Mouse (Mus musculus): Measurements from ENCODE around the gene Frk. TPM values are rescaled to one million over a fixed set of nuclear protein-coding genes. Genes with fewer than 3 reads are reported as not detected.

Frk gene
- polyA plus RNA-seq, 1 experiment = 0.66 TPM

GRCm38 (mm10) chr10:34511192-34511591, 28.0 kb downstream of the Frk start:
- no peak for TF ChIP-seq CTCF (IDR thresholded peaks at IDR 0.05; ENCODE audit: borderline replicate concordance, extremely low read depth, insufficient read depth, insufficient read length)
- no peak for TF ChIP-seq POLR2A (IDR thresholded peaks at IDR 0.05; ENCODE audit: borderline replicate concordance, extremely low read depth, insufficient read depth, insufficient read length, poor library complexity, severe bottlenecking)
- DNase-seq (ENCODE audit: low read depth) = peak; percentile 7

GRCm38 (mm10) chr10:34512551-34512950, 29.4 kb downstream of the Frk start:
- DNase-seq (ENCODE audit: low read depth) = peak; percentile 5

GRCm38 (mm10) chr10:34525598-34525997, 42.4 kb downstream of the Frk start:
- no peak for DNase-seq (ENCODE audit: low read depth)
- no peak for TF ChIP-seq CTCF (IDR thresholded peaks at IDR 0.05; ENCODE audit: borderline replicate concordance, extremely low read depth, insufficient read depth, insufficient read length)
- no peak for TF ChIP-seq POLR2A (IDR thresholded peaks at IDR 0.05; ENCODE audit: borderline replicate concordance, extremely low read depth, insufficient read depth, insufficient read length, poor library complexity, severe bottlenecking)

More at GRCm38 (mm10) chr10:34512551-34512950, 29.4 kb downstream of the Frk start:
- no peak for TF ChIP-seq POLR2A (IDR thresholded peaks at IDR 0.05; ENCODE audit: borderline replicate concordance, extremely low read depth, insufficient read depth, insufficient read length, poor library complexity, severe bottlenecking)
- no peak for TF ChIP-seq CTCF (IDR thresholded peaks at IDR 0.05; ENCODE audit: borderline replicate concordance, extremely low read depth, insufficient read depth, insufficient read length)

- TF ChIP-seq CTCF (IDR thresholded peaks at IDR 0.05; ENCODE audit: borderline replicate concordance, extremely low read depth, insufficient read depth, insufficient read length) (no peak), POLR2A (IDR thresholded peaks at IDR 0.05; ENCODE audit: borderline replicate concordance, extremely low read depth, insufficient read depth, insufficient read length, poor library complexity, severe bottlenecking) (no peak)
These were observed 48.6 kb downstream of the Frk start for GRCm38 (mm10) chr10:34531766-34532165.

GRCm38 (mm10) chr10:34532507-34532906, 49.3 kb downstream of the Frk start:
- DNase-seq (ENCODE audit: low read depth) = no peak
- TF ChIP-seq POLR2A (IDR thresholded peaks at IDR 0.05; ENCODE audit: borderline replicate concordance, extremely low read depth, insufficient read depth, insufficient read length, poor library complexity, severe bottlenecking) (no peak), CTCF (IDR thresholded peaks at IDR 0.05; ENCODE audit: borderline replicate concordance, extremely low read depth, insufficient read depth, insufficient read length) (no peak)

More at GRCm38 (mm10) chr10:34531766-34532165, 48.6 kb downstream of the Frk start:
- DNase-seq (ENCODE audit: low read depth) = no peak

GRCm38 (mm10) chr10:34540687-34541086, 57.5 kb downstream of the Frk start:
- DNase-seq (ENCODE audit: low read depth) = no peak
- TF ChIP-seq POLR2A (IDR thresholded peaks at IDR 0.05; ENCODE audit: borderline replicate concordance, extremely low read depth, insufficient read depth, insufficient read length, poor library complexity, severe bottlenecking) (no peak), CTCF (IDR thresholded peaks at IDR 0.05; ENCODE audit: borderline replicate concordance, extremely low read depth, insufficient read depth, insufficient read length) (no peak)

DNA sequence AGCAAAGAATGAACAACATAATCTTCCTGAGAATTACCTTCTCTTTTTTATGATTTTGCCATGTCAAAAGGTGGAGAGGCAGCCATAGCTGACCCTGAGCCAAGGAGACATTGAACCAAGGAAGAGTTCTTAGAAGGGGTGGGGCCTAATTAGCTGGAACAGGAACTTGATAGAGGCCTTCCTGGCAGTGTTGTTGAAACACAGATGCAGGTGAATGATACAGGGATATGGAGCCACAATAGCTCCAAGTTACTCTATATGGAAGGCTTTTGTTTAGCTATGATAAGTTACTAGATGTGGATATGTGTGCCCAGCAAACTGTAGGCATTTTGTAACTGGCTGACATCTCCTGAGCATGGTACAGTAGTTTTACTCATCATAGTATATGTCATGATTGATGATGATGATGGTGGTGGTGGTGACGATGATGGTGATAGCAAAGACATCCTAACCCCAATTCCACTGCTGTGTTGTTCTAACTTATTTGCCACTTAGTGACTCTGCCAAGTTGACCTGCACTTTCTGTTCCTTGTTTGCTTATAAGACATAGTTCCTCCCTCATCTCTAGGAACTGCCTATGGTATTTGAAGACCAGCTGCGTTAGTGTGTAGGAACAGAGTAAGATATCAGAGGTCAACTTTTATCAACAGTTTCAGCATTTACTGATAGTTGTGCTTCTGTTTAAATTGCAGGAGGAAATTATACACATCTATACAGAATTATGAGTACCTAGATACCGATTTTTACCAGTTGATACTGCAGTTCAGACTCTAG, 58.7 kb downstream of the Frk start:
- TF ChIP-seq CTCF (IDR thresholded peaks at IDR 0.05; ENCODE audit: borderline replicate concordance, extremely low read depth, insufficient read depth, insufficient read length) = no peak
- no peak for TF ChIP-seq POLR2A (IDR thresholded peaks at IDR 0.05; ENCODE audit: borderline replicate concordance, extremely low read depth, insufficient read depth, insufficient read length, poor library complexity, severe bottlenecking)
- DNase-seq (ENCODE audit: low read depth) = no peak

DNA sequence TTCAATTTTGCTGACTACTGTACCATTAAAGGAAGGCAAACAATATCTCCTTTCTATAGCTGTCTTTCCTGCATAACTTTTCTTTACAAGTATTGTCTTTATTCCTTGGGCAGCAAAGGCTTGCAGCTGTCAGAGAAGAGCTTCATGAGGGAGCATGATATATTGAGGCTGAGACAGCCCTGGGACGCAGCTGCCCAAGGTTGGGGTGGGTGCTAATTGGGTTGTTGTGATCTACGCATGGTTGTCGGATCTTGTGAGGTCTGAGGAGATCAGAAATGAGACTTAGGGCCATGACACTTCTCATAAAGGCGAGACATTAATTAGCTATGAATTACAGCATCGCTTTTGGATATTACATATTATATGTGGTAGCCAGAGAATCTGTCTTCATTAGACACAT, 67.4 kb downstream of the Frk start:
- peak; percentile 26 for DNase-seq (ENCODE audit: low read depth)
- TF ChIP-seq POLR2A (IDR thresholded peaks at IDR 0.05; ENCODE audit: borderline replicate concordance, extremely low read depth, insufficient read depth, insufficient read length, poor library complexity, severe bottlenecking) = no peak
- TF ChIP-seq CTCF (IDR thresholded peaks at IDR 0.05; ENCODE audit: borderline replicate concordance, extremely low read depth, insufficient read depth, insufficient read length) = no peak

- TF ChIP-seq POLR2A (IDR thresholded peaks at IDR 0.05; ENCODE audit: borderline replicate concordance, extremely low read depth, insufficient read depth, insufficient read length, poor library complexity, severe bottlenecking) (no peak), CTCF (IDR thresholded peaks at IDR 0.05; ENCODE audit: borderline replicate concordance, extremely low read depth, insufficient read depth, insufficient read length) (no peak)
- DNase-seq (ENCODE audit: low read depth) = no peak
These were observed 68.4 kb downstream of the Frk start for GRCm38 (mm10) chr10:34551636-34552035.

DNA sequence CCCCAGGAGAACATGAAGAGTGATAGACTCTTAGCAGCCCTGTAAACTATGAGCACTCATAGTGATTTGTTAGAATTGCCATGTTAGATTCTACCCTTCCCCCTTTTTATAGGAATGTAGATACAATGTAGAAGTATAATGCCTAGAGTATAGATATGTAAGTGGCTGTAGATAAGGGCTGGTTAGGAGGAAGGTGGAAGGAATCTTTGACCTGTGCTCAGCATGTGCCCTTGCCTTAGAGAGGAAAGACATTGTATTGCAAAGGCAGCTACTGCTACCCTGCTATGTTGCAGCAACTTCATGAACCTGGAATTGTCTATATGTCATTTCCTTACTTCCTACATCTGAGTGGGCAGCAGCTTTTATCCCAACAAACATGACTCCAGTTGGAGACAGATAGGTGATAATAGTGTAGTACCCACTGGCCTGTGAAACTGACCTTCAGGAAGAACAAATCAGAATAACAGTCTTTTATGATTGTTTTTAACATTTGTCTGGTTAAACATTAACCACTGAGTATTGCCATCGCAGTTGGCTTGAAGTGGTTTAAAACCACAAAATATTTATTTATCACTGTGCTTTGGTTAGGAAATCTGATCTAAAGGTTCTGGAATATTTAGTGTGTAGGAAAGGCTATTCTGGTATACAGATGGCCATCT, 80.4 kb downstream of the Frk start:
- DNase-seq (ENCODE audit: low read depth) = no peak
- TF ChIP-seq POLR2A (IDR thresholded peaks at IDR 0.05; ENCODE audit: borderline replicate concordance, extremely low read depth, insufficient read depth, insufficient read length, poor library complexity, severe bottlenecking) (no peak), CTCF (IDR thresholded peaks at IDR 0.05; ENCODE audit: borderline replicate concordance, extremely low read depth, insufficient read depth, insufficient read length) (no peak)

- DNase-seq (ENCODE audit: low read depth) = no peak
- TF ChIP-seq POLR2A (IDR thresholded peaks at IDR 0.05; ENCODE audit: borderline replicate concordance, extremely low read depth, insufficient read depth, insufficient read length, poor library complexity, severe bottlenecking) (no peak), CTCF (IDR thresholded peaks at IDR 0.05; ENCODE audit: borderline replicate concordance, extremely low read depth, insufficient read depth, insufficient read length) (no peak)
These were observed 132.3 kb downstream of the Frk start for GRCm38 (mm10) chr10:34615474-34615873.

Measured in brain, embryonic 14.5 days (tissue).